Mouse (Mus musculus) neutrophil, adult 59 days (primary cell): ENCODE results near the gene Sash3. TPM values are rescaled to one million over a fixed set of nuclear protein-coding genes. Genes with fewer than 3 reads are reported as not detected.

Experiments
- total RNA-seq, 2 experiments: library from RNA; stranded (reverse); gene quantifications; 1 replicate in 1 of 2; 2 replicates in 1 of 2; pipeline ENCODE4 v1.2.4; 2023

Gene Sash3
- 100 to 1,000 TPM; 114 to 115 TPM for total RNA-seq

GRCm38 (mm10) chrX:48146262-48146661, at the start of gene Sash3:
Gene Sash3, plus strand, starts transcription at chrX:48146436.

GRCm38 (mm10) chrX:48108394-48109315, 37.6 kb upstream of the Sash3 start, which contains the start of gene Xpnpep2:
Gene Xpnpep2, plus strand, starts transcription at chrX:48108725.

GRCm38 (mm10) chrX:48208519-48209185, 62.4 kb downstream of the Sash3 start, which contains the start of gene Zdhhc9:
Gene Zdhhc9, minus strand, starts transcription at chrX:48208878.

Other genes with a start within 250 kb of the Sash3 start
- 10 to 100 TPM; 13.7 to 13.8 TPM for gene Ocrl, start 234.0 kb upstream of the Sash3 start, total RNA-seq
- gene Apln, start 111.6 kb upstream of the Sash3 start, total RNA-seq, result 1 to 10 TPM in 1 of 2 experiments, under 1 TPM in 1; 0.49 to 1.1 TPM
- gene Xpnpep2, start 37.7 kb upstream of the Sash3 start, total RNA-seq, result not detected
- gene Zdhhc9, start 62.4 kb downstream of the Sash3 start, total RNA-seq, result 10 to 100 TPM; 39.6 to 46.9 TPM
- 10 to 100 TPM; 20.7 to 26.1 TPM for gene Utp14a, start 110.4 kb downstream of the Sash3 start, total RNA-seq
- gene Bcorl1, start 194.9 kb downstream of the Sash3 start, total RNA-seq, result 10 to 100 TPM; 20.6 to 23.9 TPM